Mouse (Mus musculus): ENCODE measurements at regions not wholly inside any gene's neighbourhood (a gene's known extent, or its start where the extent isn't known, plus 50 kb on each side); places are given as distances from the start of the nearest gene placed in this dataset.

GRCm38 (mm10) chr13:37290636-37291035 is 54.4 kb upstream of the Ly86 start:
- DNase-seq (ENCODE audit: low spot score in 2 of 2) = peak in 1 of 2 experiments; percentile 45

- DNase-seq (ENCODE audit: low spot score in 2 of 2) = no peak
These were observed 56.0 kb upstream of the Ly86 start for GRCm38 (mm10) chr13:37288993-37289392.

GRCm38 (mm10) chr13:37282515-37282914 is 62.5 kb upstream of the Ly86 start:
- no peak for DNase-seq (ENCODE audit: low spot score in 2 of 2)

- no peak for DNase-seq (ENCODE audit: low spot score in 2 of 2)
These were observed 65.8 kb upstream of the Ly86 start for GRCm38 (mm10) chr13:37279078-37279789.

GRCm38 (mm10) chr13:37249581-37250461 is 95.2 kb upstream of the Ly86 start:
- no peak for DNase-seq (ENCODE audit: low spot score in 2 of 2)

GRCm38 (mm10) chr13:37248741-37249140 is 96.3 kb upstream of the Ly86 start:
- no peak for DNase-seq (ENCODE audit: low spot score in 2 of 2)

GRCm38 (mm10) chr13:37240048-37240447 is 105.0 kb upstream of the Ly86 start:
- no peak for DNase-seq (ENCODE audit: low spot score in 2 of 2)

- DNase-seq (ENCODE audit: low spot score in 2 of 2) = no peak
These were observed 107.7 kb upstream of the Ly86 start for GRCm38 (mm10) chr13:37237285-37237684.

- peak in 1 of 2 experiments; percentile 62 for DNase-seq (ENCODE audit: low spot score in 2 of 2)
These were observed 119.2 kb upstream of the Ly86 start for GRCm38 (mm10) chr13:37225834-37226233.

GRCm38 (mm10) chr13:37220436-37220835 is 124.6 kb upstream of the Ly86 start:
- no peak for DNase-seq (ENCODE audit: low spot score in 2 of 2)

GRCm38 (mm10) chr13:37218596-37218995 is 126.4 kb upstream of the Ly86 start:
- DNase-seq (ENCODE audit: low spot score in 2 of 2) = no peak

GRCm38 (mm10) chr13:37214590-37215282 is 130.3 kb upstream of the Ly86 start:
- DNase-seq (ENCODE audit: low spot score in 2 of 2) = no peak

GRCm38 (mm10) chr13:37197136-37197535 is 147.1 kb upstream of the F13a1 start:
- DNase-seq (ENCODE audit: low spot score in 2 of 2) = peak; percentile 40 to 67

- no peak for DNase-seq (ENCODE audit: low spot score in 2 of 2)
These were observed 145.8 kb upstream of the F13a1 start for GRCm38 (mm10) chr13:37195857-37196256.

GRCm38 (mm10) chr13:37181169-37181787 is 131.2 kb upstream of the F13a1 start:
- DNase-seq (ENCODE audit: low spot score in 2 of 2) = peak; percentile 15 to 33

- no peak for DNase-seq (ENCODE audit: low spot score in 2 of 2)
These were observed 126.5 kb upstream of the F13a1 start for GRCm38 (mm10) chr13:37176526-37176925.

GRCm38 (mm10) chr13:37175997-37176396 is 126.0 kb upstream of the F13a1 start:
- no peak for DNase-seq (ENCODE audit: low spot score in 2 of 2)

GRCm38 (mm10) chr13:37158831-37159522 is 108.9 kb upstream of the F13a1 start:
- peak; percentile 24 to 72 for DNase-seq (ENCODE audit: low spot score in 2 of 2)

- DNase-seq (ENCODE audit: low spot score in 2 of 2) = no peak
These were observed 107.8 kb upstream of the F13a1 start for GRCm38 (mm10) chr13:37157808-37158207.

GRCm38 (mm10) chr13:37151835-37152516 is 101.9 kb upstream of the F13a1 start:
- no peak for DNase-seq (ENCODE audit: low spot score in 2 of 2)

- no peak for DNase-seq (ENCODE audit: low spot score in 2 of 2)
These were observed 99.9 kb upstream of the F13a1 start for GRCm38 (mm10) chr13:37149961-37150360.

All from frontal cortex, postnatal 36 days (tissue).